Mouse (Mus musculus) kidney, adult 18-20 months (tissue): ENCODE data around the gene Hnrnph3.
"Not testable (repeated sequence)": the region's sequence is repeated elsewhere in the genome, so short reads cannot be mapped to it uniquely, and the experiment has no call there.

Experiments used
- DNase-seq: peaks from one replicate; pipeline ENCODE4 v3.0.0; 2021

The Hnrnph3 gene

DNA sequence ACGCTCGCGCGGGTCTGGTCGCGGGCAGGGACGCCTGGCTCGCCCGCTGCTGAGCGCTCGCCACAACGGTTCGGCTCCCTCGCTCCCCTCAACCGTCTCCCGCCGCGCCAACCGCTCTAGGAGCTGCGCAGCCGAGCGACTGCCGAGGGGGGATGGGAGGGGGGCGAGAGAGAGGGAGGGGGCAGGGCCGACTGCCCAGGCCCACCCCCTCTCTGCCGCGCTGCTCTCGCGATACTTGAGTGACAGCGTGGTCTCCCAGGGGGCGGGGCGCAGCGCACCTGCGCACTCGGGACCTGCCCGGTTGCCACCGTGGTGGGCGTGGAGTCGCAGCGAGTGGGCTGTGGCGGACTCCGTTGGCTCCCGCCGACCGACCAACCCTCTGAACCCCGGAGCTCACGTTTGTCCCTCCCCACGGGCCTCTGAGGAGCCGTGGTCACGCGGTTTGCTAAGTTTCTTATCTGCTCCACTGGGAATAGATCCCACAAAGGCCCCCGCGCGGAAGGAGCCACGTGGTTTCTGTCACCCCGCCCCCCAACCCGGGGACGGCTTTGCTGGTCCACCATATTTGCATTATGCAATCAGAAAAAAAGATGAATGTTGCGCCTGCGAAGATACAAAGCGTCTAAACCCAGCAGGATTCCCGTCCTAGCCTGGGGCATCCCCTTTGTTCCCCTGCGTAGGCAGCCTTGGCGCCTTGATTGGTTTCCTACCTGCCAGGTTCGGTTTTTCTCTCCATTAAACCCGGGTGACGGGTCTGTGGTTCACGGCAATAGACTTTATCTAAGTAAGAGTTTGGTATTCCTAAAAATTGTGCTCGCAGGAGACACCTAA is at the start of gene Hnrnph3, which contains the start of gene Pbld2:
Hnrnph3 (minus strand) TSS at position 469 of the 831 bp plus-strand sequence.
Pbld2 (plus strand) TSS at position 567 of the 831 bp plus-strand sequence.
- peak; percentile 99 for DNase-seq

DNA sequence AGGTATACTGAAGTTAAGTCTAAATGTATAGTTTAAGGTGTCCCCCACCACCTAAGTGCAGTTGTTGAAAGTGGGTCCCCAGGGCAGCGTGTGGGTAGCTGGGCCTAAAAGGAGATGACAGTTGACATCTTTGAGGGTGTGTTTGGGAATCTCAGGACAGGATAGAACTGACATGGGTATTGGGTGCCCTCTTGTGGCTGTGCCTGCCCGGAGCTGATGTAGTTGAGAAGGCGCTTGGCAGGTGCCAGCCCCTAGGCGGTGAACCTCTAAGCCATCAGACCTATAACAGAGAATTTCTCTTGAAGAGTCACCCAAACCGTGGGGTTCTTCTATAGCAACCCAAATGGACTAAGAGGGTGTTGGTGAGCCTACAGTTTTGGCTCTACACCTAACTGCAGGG is 42.0 kb upstream of the Hnrnph3 start:
- DNase-seq, result peak; percentile 84

DNA sequence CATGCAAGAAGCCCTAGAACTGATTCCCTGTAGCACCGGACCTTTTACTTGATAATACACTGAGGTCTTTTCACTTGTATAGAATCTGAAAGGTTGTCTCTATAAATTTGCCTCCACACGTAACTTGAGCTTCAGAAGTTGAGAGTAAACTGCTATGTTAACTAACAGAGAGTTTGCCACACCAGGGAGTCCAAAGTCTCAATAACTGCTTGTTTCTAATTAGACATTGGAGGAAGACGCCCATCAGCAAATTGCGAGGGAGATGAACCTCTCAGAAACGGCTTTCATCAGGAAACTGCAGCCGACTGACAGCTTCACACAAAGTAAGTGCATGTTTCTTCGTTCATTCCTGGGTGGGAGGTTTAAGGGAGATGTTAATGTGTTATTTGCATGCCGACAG is 41.5 kb upstream of the Hnrnph3 start:
- no peak for DNase-seq

DNA sequence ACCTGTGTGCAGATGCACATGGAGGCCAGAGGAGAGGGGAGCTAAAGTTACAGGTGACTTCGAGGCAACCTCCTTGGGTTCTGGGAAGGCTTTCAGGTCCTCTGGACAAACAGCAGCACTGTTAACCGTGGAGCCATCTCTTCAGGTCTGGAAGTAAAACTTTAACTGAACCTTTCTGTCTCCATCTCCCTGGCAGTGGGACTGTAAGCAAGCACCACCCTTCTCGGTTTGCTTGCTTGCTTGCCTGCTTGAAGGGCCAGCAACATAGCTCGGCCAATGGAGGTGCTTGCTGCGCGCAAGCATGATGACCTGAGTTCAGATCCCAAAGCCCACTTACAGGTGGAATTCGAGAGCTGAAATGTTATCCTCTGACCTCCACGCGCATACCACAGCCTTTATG is 40.5 kb upstream of the Hnrnph3 start:
- peak; percentile 33 for DNase-seq

DNA sequence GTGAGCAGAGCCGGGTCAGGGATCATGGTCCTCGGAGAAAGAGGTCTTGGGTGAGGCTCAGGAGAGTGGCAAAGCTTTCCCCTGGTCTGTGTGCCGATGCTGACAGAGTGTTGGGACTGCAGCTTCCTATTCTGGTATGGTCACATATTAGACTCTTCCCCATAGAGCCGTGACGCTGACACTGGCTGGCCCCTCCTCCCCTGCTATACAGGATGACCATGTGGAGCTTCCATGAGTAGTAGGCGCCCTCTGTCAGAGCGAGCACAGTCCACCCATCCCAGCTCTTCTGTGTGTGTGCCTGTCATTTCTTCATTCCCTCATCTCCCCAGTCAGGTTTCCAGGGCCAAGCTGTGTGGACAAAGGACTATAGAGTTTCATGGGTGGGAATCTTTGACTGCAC is 39.3 kb upstream of the Hnrnph3 start:
- DNase-seq, result no peak

DNA sequence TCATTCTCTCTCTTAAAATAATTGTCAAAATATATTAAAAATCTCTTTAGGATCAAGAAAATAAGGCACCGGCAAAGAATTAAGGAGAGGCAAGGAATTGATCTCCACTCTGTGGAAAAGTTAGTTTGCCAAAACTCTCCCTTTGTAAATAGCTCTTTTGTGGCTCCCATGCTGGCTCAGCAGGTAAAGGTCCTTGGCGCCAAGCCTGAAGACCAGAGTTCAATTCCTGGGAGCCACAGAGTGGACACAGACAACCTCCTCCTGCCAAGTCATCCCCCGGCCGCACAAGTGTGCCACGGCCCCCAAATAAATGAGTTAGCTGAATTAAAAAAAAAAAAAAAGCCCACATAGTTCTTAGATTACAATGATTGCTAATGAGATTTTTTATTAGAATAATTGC is 38.7 kb upstream of the Hnrnph3 start:
- DNase-seq, result peak; percentile 77

DNA sequence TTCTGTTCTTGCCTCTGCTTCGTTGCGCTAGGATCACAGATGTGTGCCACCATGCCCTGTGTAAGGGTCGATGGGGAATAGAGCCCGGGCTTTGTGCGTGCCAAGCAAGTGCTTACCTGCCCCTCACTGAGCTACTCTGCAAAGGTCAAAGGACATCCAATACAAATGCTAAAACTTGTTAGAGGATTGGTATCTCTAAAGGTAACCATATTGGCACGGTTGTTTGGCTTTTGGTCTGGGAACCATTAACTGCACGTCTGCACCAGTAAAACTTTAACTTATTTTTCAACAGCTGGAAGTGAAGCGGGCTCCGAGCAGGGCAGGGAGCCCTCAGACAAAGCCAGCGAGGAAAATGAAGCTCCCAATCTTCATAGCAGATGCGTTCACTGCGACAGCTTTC is 37.2 kb upstream of the Hnrnph3 start:
- DNase-seq, result peak; percentile 66

DNA sequence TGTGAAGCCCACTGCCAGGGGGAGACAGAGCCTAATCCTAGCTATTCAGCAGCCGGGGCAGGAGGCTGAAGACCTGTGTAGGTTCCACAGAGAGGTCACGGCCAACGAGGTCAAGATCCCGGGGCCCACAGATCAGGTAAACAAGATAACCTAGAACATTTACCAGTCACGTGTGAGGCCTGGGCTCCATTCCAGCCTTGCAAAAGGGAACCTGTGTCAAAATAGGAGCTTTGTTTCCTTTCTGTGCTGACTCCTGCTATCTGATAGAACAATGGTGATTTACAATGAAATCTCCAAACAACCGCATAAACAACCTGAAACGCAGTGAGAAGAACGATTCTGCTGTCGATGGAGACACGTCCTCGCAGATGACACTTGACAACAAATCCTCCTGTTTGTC is 36.4 kb upstream of the Hnrnph3 start:
- DNase-seq, result peak; percentile 86

DNA sequence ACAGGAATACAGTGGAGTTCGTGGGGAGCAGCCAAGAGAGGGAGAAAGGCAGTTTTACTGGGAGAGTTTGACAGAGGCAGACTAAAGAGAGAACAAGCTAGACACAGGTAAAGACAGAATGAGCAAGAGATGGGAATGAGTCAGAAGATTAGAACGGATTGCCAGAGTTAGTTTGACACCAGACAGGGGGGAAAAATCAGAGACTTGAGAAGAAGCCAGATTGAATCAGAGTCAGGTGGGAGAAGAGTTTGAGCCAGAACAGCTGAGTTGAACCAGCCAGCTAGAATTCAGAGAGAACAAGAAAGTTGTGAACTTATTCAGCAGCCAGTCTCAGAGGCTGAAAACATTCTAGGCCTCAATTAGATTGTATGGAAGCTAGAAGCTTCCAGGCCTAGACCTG is 35.8 kb upstream of the Hnrnph3 start, which contains the start of gene Pbld1:
Pbld1 (plus strand) TSS at position 301 of the 400 bp plus-strand sequence.
- no peak for DNase-seq

DNA sequence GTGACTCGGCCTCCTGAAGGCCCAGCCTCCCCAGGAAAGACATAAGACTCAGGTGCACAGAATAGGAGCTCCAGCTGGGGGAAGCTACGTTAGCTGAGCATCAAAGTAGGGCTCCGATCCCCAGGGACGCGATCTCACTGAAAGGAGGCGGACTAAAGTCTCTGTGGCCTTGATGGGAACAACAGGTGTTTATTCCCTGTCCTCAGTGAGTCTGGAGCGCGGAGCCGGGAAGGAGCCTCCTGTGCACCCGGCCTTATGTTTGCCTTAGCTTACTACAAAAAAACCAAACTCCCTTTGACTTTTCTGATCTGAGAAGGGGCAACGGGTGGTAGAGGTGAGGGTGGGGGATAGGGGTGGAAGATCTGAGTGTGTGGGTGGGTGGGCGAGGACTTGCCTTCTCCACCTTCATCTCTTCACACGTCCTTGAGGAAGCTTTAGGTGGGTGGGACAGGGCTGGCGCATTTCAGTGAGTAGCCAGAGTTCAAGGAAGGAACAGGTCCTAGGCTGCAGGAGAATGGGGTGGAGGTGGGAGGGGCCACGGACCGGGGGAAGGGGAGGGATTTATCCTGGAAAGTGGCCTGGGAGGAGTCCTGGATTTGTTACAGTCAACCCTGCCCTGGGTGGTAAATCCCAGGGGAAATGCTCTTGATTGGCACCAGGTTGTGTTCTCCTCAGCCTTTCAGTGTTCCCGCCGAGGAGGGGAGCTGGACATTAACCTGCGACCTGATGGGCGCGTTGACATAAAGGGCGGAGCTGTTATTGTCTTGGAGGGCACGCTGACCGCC is 33.1 kb upstream of the Hnrnph3 start:
- DNase-seq, result peak; percentile 62

DNA sequence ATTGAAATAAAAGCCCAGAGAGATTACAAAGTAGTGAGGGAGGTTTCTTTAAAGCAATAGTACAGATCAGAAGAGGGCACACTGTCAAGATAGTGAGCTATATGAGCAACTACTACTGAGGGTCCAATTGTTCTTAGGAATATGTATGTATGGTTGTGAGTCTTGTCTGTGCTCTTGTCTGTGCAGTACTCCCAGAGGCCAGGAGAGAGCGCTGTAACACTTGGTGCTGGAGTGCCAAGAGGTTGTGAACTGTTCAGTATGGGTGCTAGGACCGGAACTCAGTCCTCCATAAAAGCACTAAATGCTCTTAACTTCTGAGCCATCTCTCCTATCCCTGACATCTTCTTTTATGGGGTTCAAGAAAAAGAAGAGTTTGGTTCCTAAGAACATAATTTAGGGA is 30.6 kb upstream of the Hnrnph3 start:
- no peak for DNase-seq

DNA sequence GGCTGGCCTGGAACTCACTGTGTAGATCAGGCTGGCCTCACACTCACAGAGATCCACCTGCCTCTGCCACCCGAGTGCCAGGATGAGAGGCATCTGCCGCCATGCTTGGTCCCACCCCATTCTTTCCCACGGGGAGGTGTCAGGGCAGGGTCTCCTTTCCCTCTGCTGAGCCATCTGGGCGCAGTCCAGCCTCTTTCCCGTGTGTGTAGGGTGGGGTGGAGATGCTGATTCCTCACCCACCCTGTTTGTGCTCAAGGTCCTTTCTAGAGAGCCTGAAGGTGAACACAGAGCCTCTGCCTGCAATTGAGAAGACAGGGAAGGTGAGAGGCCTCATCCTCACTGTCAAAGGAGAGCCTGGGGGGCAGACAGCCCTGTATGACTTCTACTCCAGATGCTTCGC is 30.1 kb upstream of the Hnrnph3 start:
- DNase-seq, result not testable (repeated sequence)

DNA sequence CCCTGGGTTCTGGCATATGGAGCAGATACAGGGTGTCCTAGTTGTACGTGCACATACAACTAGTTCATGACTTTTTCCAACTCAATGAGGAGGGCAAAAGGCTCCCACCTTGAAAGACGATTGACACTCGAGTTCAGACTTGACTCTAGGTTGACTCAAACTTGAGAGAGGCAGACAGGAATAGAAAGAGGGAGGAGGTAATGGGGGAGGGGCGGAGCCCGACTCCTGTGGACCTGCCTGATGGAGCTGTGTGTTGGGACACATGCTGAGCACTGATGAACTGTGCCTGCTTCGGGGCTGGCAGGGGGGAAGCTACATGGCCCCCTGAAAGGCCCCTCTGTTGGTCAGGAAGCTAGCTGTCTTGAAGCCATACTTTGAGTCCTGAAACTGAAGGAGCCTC is 29.0 kb upstream of the Hnrnph3 start:
- DNase-seq, result no peak

DNA sequence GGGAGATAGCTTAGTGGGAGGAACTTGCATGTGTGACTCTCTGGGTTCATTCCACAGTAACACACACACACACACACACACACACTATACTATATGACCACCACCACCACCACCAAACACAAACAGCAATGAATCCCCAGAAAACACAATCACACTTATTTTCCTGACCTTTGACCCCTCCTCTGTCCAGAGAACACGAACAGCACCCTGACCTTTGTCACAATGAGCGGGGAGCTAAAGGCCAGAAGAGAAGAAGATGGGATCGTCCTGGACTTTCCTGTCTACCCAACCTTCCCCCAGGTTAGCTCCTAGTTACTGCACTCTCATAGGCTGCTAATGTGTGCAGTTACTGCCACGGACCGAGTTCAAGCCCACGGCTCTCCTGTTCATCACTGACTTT is 28.0 kb upstream of the Hnrnph3 start:
- DNase-seq, result no peak

DNA sequence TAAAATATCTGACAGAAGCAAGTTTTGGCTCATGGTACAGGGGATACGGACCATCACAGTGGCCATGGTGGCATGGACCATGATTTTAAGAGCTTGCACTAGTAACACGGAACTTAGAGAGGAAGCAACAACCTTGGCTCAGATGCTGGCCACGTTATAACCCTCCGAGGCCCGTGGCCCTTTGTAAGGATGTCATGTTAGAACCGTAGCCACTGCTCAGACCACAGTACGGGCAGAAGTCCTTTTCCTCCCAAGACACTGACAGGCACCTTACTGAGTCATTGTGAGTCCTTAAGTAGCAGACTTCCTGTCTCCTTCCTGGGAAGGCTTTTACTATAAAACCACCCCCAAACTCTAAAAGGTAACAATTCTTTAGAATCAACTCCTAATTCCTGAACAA is 27.2 kb upstream of the Hnrnph3 start:
- no peak for DNase-seq

DNA sequence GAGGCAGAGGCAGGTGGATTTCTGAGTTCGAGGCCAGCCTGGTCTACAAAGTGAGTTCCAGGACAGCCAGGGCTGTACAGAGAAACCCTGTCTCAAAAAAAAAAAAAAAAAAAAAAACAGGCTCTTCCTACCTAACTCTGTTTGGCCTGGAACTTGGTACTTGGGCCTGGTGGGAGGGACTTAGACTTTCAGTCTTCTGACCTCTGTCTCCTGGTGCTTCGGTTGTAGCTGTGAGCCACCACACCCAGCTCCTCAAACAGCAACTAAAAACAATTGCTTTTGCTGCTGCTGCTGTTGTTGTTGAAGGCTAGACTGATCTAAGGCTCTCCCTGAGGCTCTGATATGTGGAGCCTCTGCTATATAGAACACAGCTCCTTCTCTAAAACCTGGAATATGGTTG is 25.1 kb upstream of the Hnrnph3 start:
- no peak for DNase-seq

DNA sequence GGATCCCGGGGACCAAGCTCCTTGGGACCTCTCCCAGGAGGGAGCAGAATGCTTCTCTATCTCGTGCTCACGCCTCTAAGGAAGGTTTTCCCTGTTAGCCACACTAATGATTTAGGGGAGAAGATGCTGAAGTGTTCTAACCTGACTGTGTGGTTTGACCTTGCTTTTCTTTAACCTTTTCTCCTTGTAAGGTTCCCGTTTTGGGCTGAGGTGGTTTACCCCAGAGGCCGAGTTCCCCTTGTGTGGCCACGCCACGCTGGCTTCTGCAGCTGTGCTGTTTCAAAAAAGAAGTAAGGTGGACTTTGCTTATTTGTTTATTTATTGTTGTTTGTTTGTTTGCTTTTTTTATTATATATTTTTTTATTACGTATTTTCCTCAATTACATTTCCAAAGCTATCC is 23.7 kb upstream of the Hnrnph3 start:
- no peak for DNase-seq

DNA sequence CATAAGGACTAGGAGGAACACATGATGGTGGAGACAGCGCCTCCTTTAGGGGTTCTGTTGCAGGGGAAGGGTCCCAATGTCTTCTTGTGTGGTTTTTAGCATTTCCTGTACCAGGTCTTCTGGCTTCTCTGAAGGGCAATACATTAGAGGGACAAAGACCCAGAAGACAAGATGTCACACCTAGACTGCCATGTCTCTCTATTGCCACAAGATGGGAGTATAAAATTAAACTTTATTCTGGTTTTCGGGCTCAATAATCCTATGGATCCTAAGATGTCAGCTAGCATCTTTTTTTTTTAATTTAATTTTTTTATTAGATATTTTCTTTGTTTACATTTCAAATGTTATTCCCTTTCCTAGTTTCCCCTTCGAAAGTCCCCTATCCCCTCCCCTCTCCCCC is 19.1 kb upstream of the Hnrnph3 start:
- DNase-seq, result no peak

DNA sequence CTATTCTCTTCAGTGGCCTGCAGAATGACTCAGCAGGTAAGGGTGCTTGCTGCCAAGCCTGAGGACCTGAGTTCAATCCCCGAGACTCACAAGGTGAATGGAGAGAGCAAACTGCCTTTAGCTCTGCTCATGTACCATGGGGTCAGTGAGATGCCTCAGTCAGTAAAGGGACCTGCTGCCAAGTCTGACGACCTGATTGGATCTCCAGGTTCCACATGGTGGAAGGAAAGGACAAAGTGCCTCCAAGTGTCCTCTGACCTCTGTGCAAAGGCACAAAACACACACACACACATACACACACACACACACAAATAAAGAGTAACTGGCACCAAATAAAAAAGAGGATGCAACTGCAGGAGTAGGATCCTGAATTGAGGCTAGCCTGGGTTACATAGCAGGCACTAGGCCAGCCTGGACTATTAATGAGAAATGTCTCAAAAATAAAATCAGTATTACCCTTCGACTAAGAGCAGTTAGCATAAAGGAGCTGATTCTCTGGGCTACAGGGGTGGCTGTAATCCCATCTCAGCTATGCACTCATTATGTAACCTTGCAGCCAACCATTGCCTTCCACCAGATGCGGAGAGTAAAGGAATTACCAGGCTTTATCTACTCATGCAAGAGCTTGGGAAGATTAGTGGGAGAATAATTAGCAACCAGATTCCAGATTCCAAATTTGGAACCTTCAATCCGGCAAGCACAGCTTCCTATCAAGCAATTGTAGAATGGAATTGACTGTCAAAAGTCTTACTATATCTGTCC is 16.0 kb upstream of the Hnrnph3 start:
- DNase-seq, result no peak

DNA sequence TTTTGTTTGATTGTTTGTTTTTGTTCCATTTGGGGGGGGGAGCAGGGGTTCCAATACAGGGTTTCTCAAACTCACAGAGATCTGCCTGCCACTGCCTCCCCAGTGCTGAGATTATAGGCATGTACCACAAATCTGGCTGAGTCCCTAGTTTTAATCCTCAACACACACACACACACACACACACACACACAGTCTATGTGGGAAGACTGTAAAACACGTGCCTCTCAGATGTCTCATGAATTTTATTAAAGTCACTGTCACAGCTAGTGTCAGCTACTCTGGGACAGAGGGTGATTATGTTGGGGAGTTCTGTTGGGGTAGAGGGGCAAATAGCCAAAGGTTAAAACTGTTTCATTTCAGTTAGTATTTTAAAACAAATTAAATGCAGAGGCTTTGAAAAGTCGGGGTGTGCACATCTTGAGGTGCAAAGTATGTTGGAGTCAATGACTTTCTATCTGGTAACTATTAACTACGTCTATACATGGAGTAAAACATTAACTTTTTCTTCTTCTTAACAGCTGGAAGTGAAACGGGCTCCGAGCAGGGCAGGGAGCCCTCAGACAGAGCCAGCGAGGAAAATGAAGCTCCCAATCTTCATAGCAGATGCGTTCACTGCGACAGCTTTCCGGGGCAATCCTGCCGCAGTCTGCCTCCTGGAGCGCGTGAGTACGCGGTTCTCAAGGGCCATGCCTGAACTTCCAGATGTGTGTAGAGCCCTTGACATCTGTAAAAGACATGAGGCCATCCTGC is 14.7 kb upstream of the Hnrnph3 start:
- DNase-seq, result peak; percentile 60

DNA sequence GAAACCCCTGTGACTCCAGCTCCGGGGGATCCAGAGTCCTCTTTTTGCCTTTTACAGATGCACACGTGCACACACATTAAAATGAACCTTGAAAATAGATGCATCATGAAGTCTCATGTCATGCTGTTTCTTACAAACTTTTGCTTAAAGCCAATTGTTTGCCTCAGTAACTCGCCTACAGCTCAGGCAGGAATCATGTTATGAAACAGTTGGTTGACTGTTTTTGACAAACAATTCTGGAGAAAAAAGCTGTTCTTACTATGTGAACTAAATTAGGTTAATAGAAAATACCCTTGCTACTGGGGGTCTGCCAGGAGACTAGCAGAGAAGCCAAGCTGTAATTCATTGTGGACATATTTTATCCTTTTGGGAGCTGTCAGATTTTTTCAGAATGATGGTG is 8.9 kb upstream of the Hnrnph3 start:
- no peak for DNase-seq

DNA sequence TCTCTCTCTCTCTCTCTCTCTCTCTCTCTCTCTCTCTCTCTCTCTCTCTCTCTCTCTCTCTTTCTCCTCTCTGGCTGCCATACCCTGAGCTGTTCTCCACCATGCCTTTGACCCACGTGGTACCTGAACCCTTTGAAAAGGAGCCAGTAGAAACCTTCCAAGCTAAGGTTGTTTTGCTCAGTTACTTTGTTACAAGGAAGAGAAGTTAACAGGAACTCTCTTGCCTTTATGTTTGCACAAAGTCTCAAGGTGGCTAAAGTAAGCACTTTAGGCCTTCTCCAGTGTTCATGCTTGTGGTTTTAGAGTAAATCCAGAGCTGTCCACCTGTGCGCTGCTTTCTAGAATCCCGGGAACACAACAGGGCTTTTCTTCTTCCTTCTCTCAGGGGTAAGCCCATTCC is 8.2 kb upstream of the Hnrnph3 start:
- no peak for DNase-seq

DNA sequence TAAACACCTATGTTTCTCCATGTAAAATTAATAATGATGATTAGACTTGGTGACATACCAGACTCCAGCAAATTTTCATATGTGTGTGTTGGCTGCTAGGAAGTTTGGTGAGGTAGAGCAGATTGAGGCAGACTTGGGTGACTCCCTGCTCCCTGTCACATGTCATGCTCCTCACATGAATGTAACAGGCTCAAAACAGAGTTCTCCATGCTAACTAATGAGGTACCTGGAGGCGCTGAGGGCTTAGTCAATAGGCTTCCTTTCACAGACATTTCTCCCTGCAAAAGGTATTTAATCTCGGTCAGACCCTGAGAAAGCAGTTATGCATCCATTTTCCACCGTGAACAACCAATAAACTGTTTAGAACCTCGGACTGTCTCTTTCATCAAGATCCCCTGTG is 4.4 kb upstream of the Hnrnph3 start:
- DNase-seq, result no peak
